19 mouse cellular contexts compared by ENCODE assay signal in genomic region chr5:25125884-25126560, GRCm38 (mm10). TPM values are rescaled to one million over a fixed set of nuclear protein-coding genes. Genes with fewer than 3 reads are reported as not detected.
"Had no signal": no experiment of that assay in that cellular context is flagged by ENCODE, and none has a peak within 500 bp of the region (broad histone marks: within the 10 kb centered on the region; RNA-seq: fewer than 3 reads in every experiment).

No protein-coding gene starts in this region.

- H3K36me3 ChIP-seq: kidney, embryonic 15.5 days; limb, embryonic 15.5 days; midbrain, embryonic 10.5 days; neural tube, embryonic 12.5 days had no signal

- H3K9ac ChIP-seq: kidney, embryonic 15.5 days; limb, embryonic 15.5 days; liver, embryonic 14.5 days; neural tube, embryonic 12.5 days had no signal

- H3K27me3 ChIP-seq: kidney, embryonic 15.5 days; limb, embryonic 15.5 days; neural tube, embryonic 12.5 days had no signal

- H3K4me3 ChIP-seq: kidney, embryonic 15.5 days; left cerebral cortex, adult 2 months; limb, embryonic 15.5 days; midbrain, embryonic 10.5 days; neural tube, embryonic 12.5 days had no signal

- H3K9me3 ChIP-seq: kidney, embryonic 15.5 days; limb, embryonic 15.5 days; midbrain, embryonic 10.5 days; neural tube, embryonic 12.5 days had no signal

- DNase-seq: kidney, adult 2 months; kidney, postnatal 25 days; lung, adult 18-20 months; lung, postnatal 10 days; lung, postnatal 4 days; midbrain, embryonic 14.5 days; thymus, postnatal 25 days had no signal

- H3K4me2 ChIP-seq: kidney, embryonic 15.5 days; limb, embryonic 15.5 days; neural tube, embryonic 12.5 days had no signal

- H3K4me1 ChIP-seq: kidney, embryonic 15.5 days; limb, embryonic 15.5 days; midbrain, embryonic 10.5 days; neural tube, embryonic 12.5 days had no signal

- H3K27ac ChIP-seq: kidney, embryonic 15.5 days; left cerebral cortex, adult 2 months; limb, embryonic 15.5 days; liver, embryonic 14.5 days; midbrain, embryonic 10.5 days; neural tube, embryonic 12.5 days; stomach, postnatal 0 days had no signal

RNA-seq across cellular contexts. Expression of gene Galntl5, which starts 55.2 kb away (rescaled TPM):
- total RNA-seq: layer of hippocampus, postnatal 25 days; left cerebral cortex, adult 2 months; left cerebral cortex, postnatal 14 days; megakaryocyte, adult 5-6 weeks; neutrophil, adult 5-6 weeks had no signal
- polyA plus RNA-seq: kidney, embryonic 15.5 days; limb, embryonic 11.5 days; limb, embryonic 15.5 days; liver, embryonic 14.5 days; midbrain, embryonic 10.5 days; midbrain, embryonic 14.5 days; neural tube, embryonic 12.5 days; stomach, postnatal 0 days had no signal
